Mouse (Mus musculus): ENCODE measurements around the gene Angptl3.

DNA sequence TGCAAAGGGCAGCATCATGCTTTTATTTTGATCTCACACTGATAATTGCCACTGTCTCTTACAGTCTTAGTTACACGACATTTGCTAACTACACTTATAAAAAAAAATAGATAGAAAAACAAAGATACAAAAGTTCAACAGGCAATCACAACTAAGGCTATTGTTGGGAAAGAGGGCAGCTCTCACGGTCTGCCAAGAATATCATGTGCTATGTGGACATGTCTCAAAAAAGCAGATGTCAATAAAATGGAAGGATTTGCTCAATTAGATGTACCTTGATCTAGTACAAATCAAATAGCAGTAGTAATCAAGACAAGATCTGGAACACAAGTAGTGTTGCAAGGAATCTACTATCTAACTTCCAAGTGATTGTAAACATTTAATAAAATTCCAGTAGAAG, 17.8 kb downstream of the Angptl3 start:
- no peak for TF ChIP-seq CHD2 (IDR thresholded peaks at IDR 0.05; ENCODE audit: low read depth, low read length)
- TF ChIP-seq ZC3H11A (IDR thresholded peaks at IDR 0.05; ENCODE audit: borderline replicate concordance, low read depth, low read length), result no peak
